Mouse (Mus musculus): ENCODE data around the gene Atp13a5.

Atp13a5 gene

DNA sequence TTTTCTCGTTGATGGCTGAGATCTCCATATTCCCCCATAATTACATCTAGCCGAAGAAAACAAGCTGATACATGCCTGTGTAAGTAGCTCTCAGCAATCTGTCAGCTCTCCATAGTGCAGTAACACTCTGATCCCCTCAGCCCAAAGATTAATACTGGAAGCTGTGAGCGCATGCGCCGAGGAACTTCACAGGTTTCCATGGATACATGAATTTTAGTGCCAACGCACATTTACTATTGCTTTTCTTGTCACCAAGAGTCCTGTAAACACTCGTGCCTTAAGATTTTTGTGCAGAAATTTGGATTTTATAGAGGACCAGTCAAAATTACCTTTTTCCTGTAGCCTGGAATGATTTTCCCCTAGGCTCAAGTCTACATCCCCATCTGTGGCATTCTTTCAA, 173.7 kb downstream of the Atp13a5 start:
- no peak for DNase-seq (ENCODE audit: low spot score)

DNA sequence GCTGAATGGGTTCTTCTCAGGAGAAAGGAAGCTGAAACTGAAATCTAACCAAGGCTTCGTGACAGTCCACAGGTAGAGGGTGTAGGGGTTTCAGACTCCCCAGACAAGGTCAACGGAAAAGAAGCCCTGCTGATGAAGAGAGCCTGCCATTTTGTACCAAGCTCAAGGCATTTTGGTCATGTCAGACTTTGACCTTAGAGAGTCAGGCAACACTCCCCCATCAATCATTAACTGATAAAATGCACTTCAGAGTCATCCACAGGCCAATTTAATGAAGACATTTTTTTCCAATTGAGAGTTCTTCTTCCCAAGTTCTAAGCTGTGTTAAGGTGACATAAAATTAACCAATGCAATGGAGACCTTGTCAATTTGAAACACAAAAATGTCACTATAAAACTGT, 177.4 kb downstream of the Atp13a5 start:
- no peak for DNase-seq (ENCODE audit: low spot score)

GRCm38 (mm10) chr16:29198461-29198860, 180.1 kb downstream of the Atp13a5 start:
- DNase-seq (ENCODE audit: low spot score), result no peak

DNA sequence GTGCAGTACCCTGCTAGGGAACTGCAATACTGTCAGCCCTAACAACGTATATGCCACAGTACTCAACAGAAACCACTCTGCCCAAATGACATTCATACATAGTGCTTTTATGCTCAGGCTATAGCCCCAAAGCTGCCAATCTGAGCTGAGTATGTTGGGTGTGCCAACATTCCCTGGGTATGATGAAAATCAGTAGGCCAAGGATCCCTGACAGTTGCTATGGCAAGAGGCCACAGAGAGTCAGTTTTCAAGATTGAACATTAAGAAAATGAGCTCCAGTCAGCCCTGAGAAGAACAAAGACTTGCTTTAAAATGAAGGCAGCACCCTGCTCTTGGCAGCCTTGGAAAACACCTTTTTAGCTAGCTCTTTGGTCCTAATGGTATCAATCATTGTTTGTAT, 183.4 kb downstream of the Atp13a5 start:
- DNase-seq (ENCODE audit: low spot score), result no peak

GRCm38 (mm10) chr16:29193981-29194380, 184.6 kb downstream of the Atp13a5 start:
- DNase-seq (ENCODE audit: low spot score), result no peak

GRCm38 (mm10) chr16:29192911-29193310, 185.6 kb downstream of the Atp13a5 start:
- no peak for DNase-seq (ENCODE audit: low spot score)

All from ovary, adult 18-20 months (tissue).